Mouse (Mus musculus) myocyte (in vitro differentiated cells): Measurements from ENCODE around the gene Gpr183. TPM values are rescaled to one million over a fixed set of nuclear protein-coding genes. Genes with fewer than 3 reads are reported as not detected.

Source experiments
- H3K27me3 ChIP-seq: one replicate; pipeline ENCODE4 v1.6.1; 2011; ENCODE audit not compliant: control insufficient read depth, insufficient read depth, insufficient read length
- H3K36me3 ChIP-seq: one replicate; pipeline ENCODE4 v1.6.1; 2011; ENCODE audit not compliant: control insufficient read depth, insufficient read depth
- H3K4me2 ChIP-seq: one replicate; pipeline ENCODE4 v1.6.1; 2011; ENCODE audit warnings: low read depth, control low read depth
- H3K4me3 ChIP-seq: one replicate; pipeline ENCODE4 v1.5.1; 2011; ENCODE audit warnings: mild to moderate bottlenecking, control low read depth, moderate library complexity
- H3K79me2 ChIP-seq: one replicate; pipeline ENCODE4 v1.6.1; 2011; ENCODE audit not compliant: control insufficient read depth, insufficient read depth
- H3ac ChIP-seq: one replicate; pipeline ENCODE4 v1.6.1; 2011; ENCODE audit not compliant: control insufficient read depth, insufficient read length
- CEBPB ChIP-seq: IDR thresholded peaks from 2 replicates; pipeline ENCODE4 v1.6.1; 2011; ENCODE audit warnings: mild to moderate bottlenecking, moderate library complexity; ENCODE audit not compliant: poor library complexity, insufficient read depth, severe bottlenecking
- E2F4 ChIP-seq: IDR thresholded peaks from one replicate; pipeline ENCODE4 v1.6.1; 2011; ENCODE audit warnings: mild to moderate bottlenecking, control low read depth, moderate library complexity; ENCODE audit not compliant: insufficient read depth
- MAX ChIP-seq: IDR thresholded peaks from one replicate; pipeline ENCODE4 v1.6.1; 2011; ENCODE audit warnings: low read depth, mild to moderate bottlenecking, control low read depth
- MYOD1 ChIP-seq, 3 experiments: IDR thresholded peaks; one replicate each; pipeline ENCODE4 v1.6.1; 2011; ENCODE audit warnings: control low read depth in 2 of 3, low read depth in 2 of 3, mild to moderate bottlenecking in 2 of 3, moderate library complexity in 1 of 3; ENCODE audit not compliant: insufficient read length in 2 of 3, control insufficient read depth in 1 of 3
- MYOG ChIP-seq, 3 experiments: IDR thresholded peaks; one replicate each; pipeline ENCODE4 v1.6.1; 2011; ENCODE audit warnings: control low read depth in 2 of 3, low read depth in 2 of 3, mild to moderate bottlenecking in 2 of 3; ENCODE audit not compliant: insufficient read length in 2 of 3, control insufficient read depth in 1 of 3, insufficient read depth in 1 of 3
- POLR2A ChIP-seq: IDR thresholded peaks from one replicate; pipeline ENCODE4 v1.6.1; 2011; ENCODE audit warnings: low read depth, mild to moderate bottlenecking, control low read depth, moderate library complexity; ENCODE audit not compliant: insufficient read length
- POLR2AphosphoS2 ChIP-seq: IDR thresholded peaks from one replicate; pipeline ENCODE4 v1.6.1; 2011; ENCODE audit warnings: low read depth, control low read depth; ENCODE audit not compliant: insufficient read length
- REST ChIP-seq: IDR thresholded peaks from one replicate; pipeline ENCODE4 v1.6.1; 2011; ENCODE audit warnings: mild to moderate bottlenecking, control low read depth, moderate library complexity; ENCODE audit not compliant: insufficient read depth, insufficient read length
- SRF ChIP-seq: IDR thresholded peaks from one replicate; pipeline ENCODE4 v1.6.1; 2011; ENCODE audit warnings: low read depth; ENCODE audit not compliant: control insufficient read depth, insufficient read length
- TCF12 ChIP-seq: IDR thresholded peaks from one replicate; pipeline ENCODE4 v1.6.1; 2011; ENCODE audit warnings: mild to moderate bottlenecking, control low read depth; ENCODE audit not compliant: poor library complexity, insufficient read depth, severe bottlenecking
- TCF3 ChIP-seq: IDR thresholded peaks from one replicate; pipeline ENCODE4 v1.6.1; 2011; ENCODE audit warnings: low read depth, control low read depth; ENCODE audit not compliant: insufficient read length
- USF1 ChIP-seq: IDR thresholded peaks from one replicate; pipeline ENCODE4 v1.6.1; 2011; ENCODE audit warnings: low read depth, mild to moderate bottlenecking, control low read depth, moderate library complexity
- polyA plus RNA-seq: library from polyadenylated mRNA; unstranded; fragments of >200 nt; fragmentation: generic; extraction: Trizol; gene quantifications from one replicate; pipeline ENCODE4 v1.2.1, GENCODE M21; 2012; ENCODE audit warnings: missing spikeins

Gpr183 gene
- polyA plus RNA-seq, 1 experiment, result 0.02 TPM

DNA sequence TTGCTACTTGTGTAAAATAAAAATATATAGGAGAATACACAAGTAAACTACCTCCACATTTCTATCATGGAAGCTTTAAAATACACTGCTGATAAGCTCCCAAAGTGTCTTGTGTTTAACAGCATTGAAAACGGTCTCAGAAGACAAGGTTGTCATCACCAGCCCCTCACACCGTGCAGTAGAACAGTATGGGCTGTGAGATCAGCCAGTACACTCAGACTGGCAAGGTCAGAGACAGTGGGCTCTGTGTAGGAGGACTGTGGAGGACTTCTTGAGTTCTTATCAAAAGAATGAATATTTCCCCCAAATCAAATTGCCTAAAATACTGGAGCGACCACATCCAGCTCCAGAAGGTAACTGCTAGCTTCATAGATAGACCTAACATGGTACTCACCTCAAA, 25.4 kb downstream of the Gpr183 start:
- no peak overlapping the region for H3ac ChIP-seq
- H3K4me3 ChIP-seq, result no peak overlapping the region
- H3K36me3 ChIP-seq, result no peaks in the 10 kb centered on the region
- H3K79me2 ChIP-seq, result no peaks in the 10 kb centered on the region
- no peak overlapping the region for H3K4me2 ChIP-seq
- H3K27me3 ChIP-seq, result no peaks in the 10 kb centered on the region
- TF ChIP-seq MYOG (IDR thresholded peaks at IDR 0.05; ENCODE audit: control insufficient read depth in 1 of 3, insufficient read depth in 1 of 3, insufficient read length in 2 of 3, low read depth in 2 of 3) (no peak), USF1 (no peak), TCF12 (no peak), REST (no peak), MAX (no peak), SRF (no peak), POLR2AphosphoS2 (no peak), TCF3 (no peak), E2F4 (no peak), CEBPB (no peak), POLR2A (no peak)

DNA sequence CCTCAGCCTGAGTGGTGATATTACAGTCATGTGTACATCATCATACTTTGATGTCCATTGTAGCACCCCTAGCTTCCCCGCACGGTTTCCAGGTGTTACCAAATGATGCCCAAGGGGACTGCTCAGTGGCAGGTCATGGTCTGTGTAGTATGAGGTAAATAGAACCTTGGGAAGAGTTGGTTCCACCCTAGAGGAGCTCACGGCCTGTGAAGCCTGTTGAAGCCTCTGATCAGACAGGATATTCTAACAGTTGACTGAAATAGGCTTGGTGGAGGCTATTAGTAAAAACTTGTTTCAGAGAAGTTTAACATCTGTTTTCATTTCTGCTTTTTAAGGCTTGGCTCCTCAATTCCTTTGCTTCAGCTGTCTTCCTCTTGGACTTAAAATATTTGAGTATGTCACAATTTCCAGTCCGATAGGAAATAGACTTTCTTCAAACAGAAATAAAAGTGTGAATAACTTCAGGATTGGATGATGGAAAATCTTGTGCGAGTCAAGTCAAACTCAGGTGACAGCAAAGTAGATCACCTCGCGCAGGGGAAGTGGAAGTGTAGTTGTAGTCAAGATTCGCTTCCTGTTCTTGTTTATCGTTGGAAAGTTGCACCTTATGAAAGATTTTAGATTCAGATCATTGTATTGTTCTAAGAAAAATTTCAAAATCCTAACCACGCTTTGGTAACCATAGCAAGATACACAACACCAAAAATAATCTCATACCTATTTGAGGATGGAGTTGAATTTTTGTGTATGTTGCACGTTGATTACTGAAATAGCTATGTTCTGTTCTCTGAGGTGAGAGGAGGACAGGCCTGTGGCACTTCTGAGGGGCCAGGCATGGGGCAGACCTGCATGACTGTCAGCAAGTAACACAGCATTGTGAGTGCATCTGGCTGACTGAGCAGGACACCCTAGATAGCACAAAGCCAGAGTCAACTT, 26.5 kb downstream of the Gpr183 start:
- Histone ChIP-seq H3ac (no peak overlapping the region), H3K36me3 (no peaks in the 10 kb centered on the region), H3K79me2 (no peaks in the 10 kb centered on the region), H3K4me2 (no peak overlapping the region), H3K27me3 (no peaks in the 10 kb centered on the region), H3K4me3 (no peak overlapping the region)
- TF ChIP-seq POLR2AphosphoS2 (no peak), CEBPB (no peak), MYOG (IDR thresholded peaks at IDR 0.05; ENCODE audit: control insufficient read depth in 1 of 3, insufficient read depth in 1 of 3, insufficient read length in 2 of 3, low read depth in 2 of 3) (no peak), REST (no peak), MAX (no peak), TCF3 (no peak), POLR2A (no peak), TCF12 (no peak)

DNA sequence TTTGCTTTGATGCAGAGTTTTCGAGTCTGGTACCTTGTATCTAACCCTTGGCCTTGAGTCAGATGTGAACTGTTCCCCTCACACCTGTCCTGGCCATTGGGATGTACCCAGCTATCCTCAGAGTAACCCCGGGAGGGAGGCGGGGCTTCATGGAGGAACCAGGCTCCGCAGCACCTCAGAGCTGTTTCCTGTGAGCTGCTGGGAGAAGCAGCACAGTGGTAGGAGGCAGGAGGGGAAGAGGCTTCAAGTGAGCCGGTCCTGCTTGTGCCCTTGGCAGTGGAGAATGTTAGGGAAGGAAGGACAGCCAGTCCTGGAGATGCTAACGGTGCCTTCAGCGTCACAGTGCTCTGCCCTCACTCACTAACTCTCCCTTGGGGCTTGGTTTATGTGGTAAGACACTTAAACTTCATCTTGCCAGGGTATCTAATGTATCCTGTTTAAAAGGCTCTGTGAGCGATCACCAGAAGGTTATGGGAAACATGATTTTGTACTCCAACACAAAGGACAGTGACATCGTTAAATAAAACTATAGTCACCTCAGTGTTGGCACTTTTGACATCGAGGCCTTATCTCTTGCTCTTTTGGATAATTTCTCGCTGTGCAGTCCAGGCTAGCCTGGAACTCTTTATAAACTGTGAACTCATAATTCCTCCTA, 27.3 kb downstream of the Gpr183 start:
- Histone ChIP-seq H3K4me3 (no peak overlapping the region), H3K4me2 (no peak overlapping the region), H3K36me3 (peaks cover 3% of the 10 kb centered on the region), H3K79me2 (no peaks in the 10 kb centered on the region), H3K27me3 (no peaks in the 10 kb centered on the region), H3ac (no peak overlapping the region)
- TF ChIP-seq POLR2AphosphoS2, result no peak
- TF ChIP-seq MYOG (IDR thresholded peaks at IDR 0.05; ENCODE audit: control insufficient read depth in 1 of 3, insufficient read depth in 1 of 3, insufficient read length in 2 of 3, low read depth in 2 of 3), result no peak
- no peak for TF ChIP-seq MAX
- no peak for TF ChIP-seq E2F4
- no peak for TF ChIP-seq CEBPB
- TF ChIP-seq USF1, result no peak
- no peak for TF ChIP-seq TCF3

GRCm38 (mm10) chr14:121936856-121937255, 28.1 kb downstream of the Gpr183 start:
- no peak overlapping the region for H3ac ChIP-seq
- H3K79me2 ChIP-seq, result no peaks in the 10 kb centered on the region
- TF ChIP-seq MYOD1 (IDR thresholded peaks at IDR 0.05; ENCODE audit: control insufficient read depth in 1 of 3, insufficient read length in 2 of 3, low read depth in 2 of 3) (no peak), MAX (no peak), USF1 (no peak), E2F4 (no peak), SRF (no peak), POLR2AphosphoS2 (no peak), POLR2A (no peak), REST (no peak), CEBPB (no peak), MYOG (IDR thresholded peaks at IDR 0.05; ENCODE audit: control insufficient read depth in 1 of 3, insufficient read depth in 1 of 3, insufficient read length in 2 of 3, low read depth in 2 of 3) (no peak), TCF3 (no peak), TCF12 (no peak)
- H3K4me3 ChIP-seq, result no peak overlapping the region
- H3K27me3 ChIP-seq, result no peaks in the 10 kb centered on the region
- no peak overlapping the region for H3K4me2 ChIP-seq
- H3K36me3 ChIP-seq, result peaks cover 4% of the 10 kb centered on the region
